Mouse (Mus musculus) forebrain, embryonic 11.5 days (tissue): Measurements from ENCODE around the gene Flrt2. TPM values are rescaled to one million over a fixed set of nuclear protein-coding genes. Genes with fewer than 3 reads are reported as not detected.

Experiments used
- ATAC-seq: fragments of 200-750 bp; cut with Nextera tagmentation; replicated peaks from 2 replicates; pipeline ENCODE4 v1.8.0; 2017; ENCODE audit warnings: moderate TSS enrichment; ENCODE audit not compliant: low FRiP score
- DNase-seq: peaks from one replicate; pipeline ENCODE4 v3.0.0-alpha.2; 2017; ENCODE audit warnings: low spot score
- H3K27ac ChIP-seq: fragments of 300-500 bp; sonication (generic); 2 replicates; pipeline ENCODE4 v1.5.1; 2014; ENCODE audit warnings: low read depth, low read length
- H3K27me3 ChIP-seq: fragments of 300-500 bp; sonication (generic); 2 replicates; pipeline ENCODE4 v1.6.1; 2014; ENCODE audit warnings: mild to moderate bottlenecking, low read length, mixed read lengths; ENCODE audit not compliant: control insufficient read depth, insufficient read depth
- H3K36me3 ChIP-seq: fragments of 300-500 bp; sonication (generic); 2 replicates; pipeline ENCODE4 v1.6.1; 2014; ENCODE audit warnings: mild to moderate bottlenecking, low read length, moderate library complexity, mixed read lengths; ENCODE audit not compliant: control insufficient read depth, insufficient read depth
- H3K4me1 ChIP-seq: fragments of 300-500 bp; sonication (generic); replicated peaks from 2 replicates; pipeline ENCODE4 v1.6.1; 2014; ENCODE audit warnings: low read length, mixed read lengths; ENCODE audit not compliant: control insufficient read depth, insufficient read depth
- H3K4me2 ChIP-seq: fragments of 300-500 bp; sonication (generic); 2 replicates; pipeline ENCODE4 v1.6.1; 2014; ENCODE audit warnings: low read depth, mild to moderate bottlenecking, low read length, moderate library complexity, mixed read lengths; ENCODE audit not compliant: severe bottlenecking
- H3K4me3 ChIP-seq: fragments of 300-500 bp; sonication (generic); 2 replicates; pipeline ENCODE4 v1.5.1; 2014; ENCODE audit warnings: low read depth, low read length
- H3K9ac ChIP-seq: fragments of 300-500 bp; sonication (generic); 2 replicates; pipeline ENCODE4 v1.6.1; 2014; ENCODE audit warnings: low read length
- H3K9me3 ChIP-seq: fragments of 300-500 bp; sonication (generic); 2 replicates; pipeline ENCODE4 v1.6.1; 2016; ENCODE audit warnings: low read length, mixed read lengths; ENCODE audit not compliant: control insufficient read depth
- WGBS: fragments of 180-500 bp; shearing (Covaris S2); extraction: QIAGEN DNeasy Blood & Tissue Kit; methylation state at CpG from one replicate; pipeline ENCODE4 v1.1.7; 2014; 5-methylcytosine and 5-hydroxymethylcytosine counted together
- polyA plus RNA-seq: library from polyadenylated mRNA; unstranded; fragments of >200 nt; fragmentation: Nextera tagmentation; extraction: Ambion mirVana; gene quantifications from 2 replicates; pipeline ENCODE4 v1.2.1, GENCODE M21; 2014

Gene Flrt2
- polyA plus RNA-seq, 1 experiment from 2014 or later: 19.3 TPM

DNA sequence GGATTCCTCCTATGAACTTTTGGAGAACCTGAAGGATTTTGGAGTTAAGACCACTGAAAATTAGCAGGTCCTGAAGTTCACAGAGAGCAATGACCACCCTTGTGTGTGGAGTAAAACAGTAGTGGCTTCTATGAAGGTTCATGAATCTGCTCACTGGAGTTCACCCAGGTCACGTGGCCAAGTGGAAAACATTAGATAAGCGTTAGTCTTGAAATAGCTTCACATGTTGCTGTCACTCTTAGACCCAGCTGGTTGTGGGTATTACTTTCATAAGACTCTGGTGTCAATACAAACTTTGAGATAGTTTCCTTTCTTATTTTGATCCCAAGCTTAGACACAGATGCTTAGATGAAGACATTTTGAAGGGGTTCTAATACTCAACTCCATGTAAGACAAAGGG is 8.7 kb downstream of the Flrt2 start:
- Histone ChIP-seq H3K9me3 (no peaks in the 10 kb centered on the region), H3K9ac (no peak overlapping the region), H3K27me3 (no peaks in the 10 kb centered on the region), H3K4me1 (peaks cover 2% of the 10 kb centered on the region; the same call in 1 of the 2 replicates), H3K4me3 (no peak overlapping the region), H3K36me3 (no peaks in the 10 kb centered on the region), H3K4me2 (no peak overlapping the region), H3K27ac (no peak overlapping the region)
- no peak for DNase-seq
- no peak for ATAC-seq
- WGBS: 82% methylated on average over 2 of the region's 2 CpGs

DNA sequence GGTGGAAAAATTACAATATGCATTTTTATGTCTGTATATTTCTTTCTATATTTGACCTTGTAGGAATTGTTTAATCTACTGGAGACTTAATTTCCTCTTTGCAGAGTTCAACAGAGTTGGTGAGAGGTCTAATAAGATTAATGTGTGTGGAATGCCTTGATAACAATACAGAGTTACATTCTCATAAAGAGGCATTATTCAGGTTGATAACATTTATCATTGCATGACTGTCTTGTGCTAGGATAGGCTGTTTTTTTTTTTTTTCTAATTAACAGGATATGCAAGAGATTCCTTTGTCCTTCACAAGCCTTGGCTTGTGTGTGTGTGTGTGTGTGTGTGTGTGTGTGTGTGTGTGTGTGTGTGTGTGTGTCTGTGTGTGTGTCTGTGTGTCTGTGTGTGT is 9.6 kb downstream of the Flrt2 start:
- Histone ChIP-seq H3K9ac (no peak overlapping the region), H3K27me3 (no peaks in the 10 kb centered on the region), H3K9me3 (no peaks in the 10 kb centered on the region), H3K4me3 (no peak overlapping the region), H3K4me1 (peaks cover 2% of the 10 kb centered on the region; the same call in 1 of the 2 replicates), H3K36me3 (no peaks in the 10 kb centered on the region), H3K4me2 (no peak overlapping the region), H3K27ac (no peak overlapping the region)
- ATAC-seq (no peak), DNase-seq (no peak)

GRCm38 (mm10) chr12:95705006-95705405 is 13.0 kb downstream of the Flrt2 start:
- 88% methylated on average over 3 of the region's 3 CpGs for WGBS
- H3K9me3 ChIP-seq: no peaks in the 10 kb centered on the region

DNA sequence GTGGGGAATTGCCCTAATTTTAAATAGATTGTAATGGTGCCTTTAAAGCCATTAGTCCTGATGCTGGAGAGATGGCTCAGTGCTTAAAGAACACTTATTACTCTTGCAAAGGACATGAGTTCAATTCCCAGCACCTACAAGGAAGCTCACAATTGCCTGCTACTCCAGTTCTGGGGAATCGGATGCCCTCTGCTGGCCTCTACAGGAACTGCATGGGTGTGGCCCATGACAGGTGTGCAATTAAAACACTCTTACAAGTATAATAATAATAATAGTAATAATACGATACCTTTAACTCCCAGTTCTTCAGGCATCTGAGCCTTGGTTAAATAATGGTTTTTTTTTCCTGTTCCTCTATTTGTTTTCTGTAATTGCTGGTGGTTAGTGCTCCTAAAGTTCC is 31.2 kb downstream of the Flrt2 start:
- Histone ChIP-seq H3K4me1 (no peaks in the 10 kb centered on the region), H3K36me3 (no peaks in the 10 kb centered on the region), H3K9me3 (no peaks in the 10 kb centered on the region), H3K9ac (no peak overlapping the region), H3K27me3 (no peaks in the 10 kb centered on the region), H3K4me3 (no peak overlapping the region), H3K4me2 (no peak overlapping the region), H3K27ac (no peak overlapping the region)
- 94% methylated on average over 2 of the region's 2 CpGs for WGBS
- no peak for ATAC-seq
- DNase-seq: no peak

More at GRCm38 (mm10) chr12:95705006-95705405, 13.0 kb downstream of the Flrt2 start:
- Histone ChIP-seq H3K27me3 (no peaks in the 10 kb centered on the region), H3K36me3 (no peaks in the 10 kb centered on the region), H3K9ac (no peak overlapping the region), H3K27ac (no peak overlapping the region), H3K4me3 (no peak overlapping the region), H3K4me2 (no peak overlapping the region), H3K4me1 (no peaks in the 10 kb centered on the region)
- DNase-seq (no peak), ATAC-seq (no peak)

DNA sequence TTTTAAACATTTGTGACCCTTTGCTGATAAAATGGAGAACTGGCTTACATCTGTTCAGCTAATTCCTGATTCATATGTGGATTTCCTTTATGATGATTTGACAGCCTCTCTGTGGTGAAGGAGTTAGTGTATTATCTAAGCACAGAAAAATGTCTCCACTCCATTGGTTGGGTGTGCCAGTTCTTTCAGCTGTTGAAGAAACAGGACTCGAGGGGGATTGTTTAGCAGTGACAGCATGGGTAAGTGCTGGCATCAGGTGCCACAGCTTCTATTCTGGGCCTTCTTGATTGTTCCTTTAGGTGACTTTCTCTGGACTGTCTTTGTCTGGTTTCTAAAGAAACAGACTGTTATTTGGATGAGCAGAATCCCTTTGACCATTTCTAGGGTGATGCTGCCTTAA is 42.0 kb downstream of the Flrt2 start:
- H3K27ac ChIP-seq: no peak overlapping the region
- H3K4me2 ChIP-seq: no peak overlapping the region
- 89% methylated on average over 1 of the region's 1 CpGs for WGBS
- ATAC-seq: no peak
- H3K4me1 ChIP-seq: no peaks in the 10 kb centered on the region
- H3K36me3 ChIP-seq: no peaks in the 10 kb centered on the region
- no peaks in the 10 kb centered on the region for H3K9me3 ChIP-seq
- no peaks in the 10 kb centered on the region for H3K27me3 ChIP-seq
- H3K4me3 ChIP-seq: no peak overlapping the region
- no peak for DNase-seq
- no peak overlapping the region for H3K9ac ChIP-seq

- Histone ChIP-seq H3K9me3 (no peaks in the 10 kb centered on the region), H3K36me3 (no peaks in the 10 kb centered on the region), H3K4me2 (no peak overlapping the region), H3K27me3 (no peaks in the 10 kb centered on the region), H3K9ac (no peak overlapping the region), H3K4me3 (no peak overlapping the region), H3K4me1 (no peaks in the 10 kb centered on the region), H3K27ac (no peak overlapping the region)
- no peak for DNase-seq
- no peak for ATAC-seq
- WGBS: 79% methylated on average over 8 of the region's 8 CpGs
Observed at GRCm38 (mm10) chr12:95737571-95737970, 45.5 kb downstream of the Flrt2 start.

DNA sequence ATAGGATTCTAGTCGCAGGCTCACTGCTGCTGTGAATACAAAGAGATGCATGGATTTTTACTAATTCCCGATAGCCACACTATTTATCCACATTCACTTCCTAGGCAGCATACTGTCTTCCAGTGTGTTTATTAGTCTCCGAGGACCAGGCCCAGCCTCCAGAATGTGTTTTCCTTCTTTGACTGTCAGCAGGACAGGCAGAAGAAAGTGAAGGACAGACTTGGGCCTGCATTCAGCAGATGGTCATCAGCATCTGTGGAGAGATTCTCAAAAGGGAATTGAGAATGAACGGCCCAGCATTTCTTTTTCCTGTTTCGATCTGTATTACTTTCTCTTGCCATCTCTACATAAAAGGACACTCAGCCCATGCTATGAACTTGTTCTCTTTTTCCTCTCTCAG is 46.0 kb downstream of the Flrt2 start:
- no peaks in the 10 kb centered on the region for H3K9me3 ChIP-seq
- H3K36me3 ChIP-seq: no peaks in the 10 kb centered on the region
- H3K9ac ChIP-seq: no peak overlapping the region
- H3K4me2 ChIP-seq: no peak overlapping the region
- no peak for ATAC-seq
- no peak overlapping the region for H3K4me3 ChIP-seq
- no peak overlapping the region for H3K27ac ChIP-seq
- H3K4me1 ChIP-seq: no peaks in the 10 kb centered on the region
- H3K27me3 ChIP-seq: no peaks in the 10 kb centered on the region
- WGBS: 88% methylated on average over 5 of the region's 5 CpGs
- no peak for DNase-seq

GRCm38 (mm10) chr12:95738491-95739135 is 46.6 kb downstream of the Flrt2 start:
- H3K9ac ChIP-seq: no peak overlapping the region
- WGBS: 69% methylated on average over 7 of the region's 7 CpGs
- no peak for DNase-seq
- no peak overlapping the region for H3K4me3 ChIP-seq
- no peak overlapping the region for H3K4me2 ChIP-seq
- ATAC-seq: no peak
- no peaks in the 10 kb centered on the region for H3K4me1 ChIP-seq
- no peaks in the 10 kb centered on the region for H3K9me3 ChIP-seq
- H3K36me3 ChIP-seq: no peaks in the 10 kb centered on the region
- no peaks in the 10 kb centered on the region for H3K27me3 ChIP-seq
- no peak overlapping the region for H3K27ac ChIP-seq

GRCm38 (mm10) chr12:95739739-95740138 is 47.7 kb downstream of the Flrt2 start:
- 84% methylated on average over 5 of the region's 5 CpGs for WGBS
- Histone ChIP-seq H3K36me3 (no peaks in the 10 kb centered on the region), H3K9ac (no peak overlapping the region), H3K27me3 (no peaks in the 10 kb centered on the region), H3K4me3 (no peak overlapping the region), H3K9me3 (no peaks in the 10 kb centered on the region), H3K4me1 (no peaks in the 10 kb centered on the region), H3K27ac (no peak overlapping the region), H3K4me2 (no peak overlapping the region)
- DNase-seq (no peak), ATAC-seq (no peak)
